Mouse (Mus musculus) ES-Bruce4 (cell line): Measurements from ENCODE around the gene Pkp4. TPM values are rescaled to one million over a fixed set of nuclear protein-coding genes. Genes with fewer than 3 reads are reported as not detected.

Experiments
- H3K27ac ChIP-seq: 2 replicates; pipeline ENCODE4 v1.5.1; 2012; ENCODE audit warnings: low read length, inconsistent platforms; ENCODE audit not compliant: insufficient read depth
- H3K27me3 ChIP-seq: 2 replicates; pipeline ENCODE4 v1.6.1; 2012; ENCODE audit warnings: mild to moderate bottlenecking, low read length, inconsistent platforms; ENCODE audit not compliant: control insufficient read depth, poor library complexity, insufficient read depth, severe bottlenecking
- H3K36me3 ChIP-seq: 2 replicates; pipeline ENCODE4 v1.6.1; 2012; ENCODE audit warnings: inconsistent platforms, mild to moderate bottlenecking, low read length, moderate library complexity; ENCODE audit not compliant: control insufficient read depth, poor library complexity, insufficient read depth, severe bottlenecking
- H3K4me1 ChIP-seq: one replicate; pipeline ENCODE4 v1.8.1; 2011; ENCODE audit warnings: low read length; ENCODE audit not compliant: control insufficient read depth, insufficient read depth
- H3K4me3 ChIP-seq: 2 replicates; pipeline ENCODE4 v1.5.1; 2011; ENCODE audit warnings: low read depth, mild to moderate bottlenecking, low read length
- H3K9ac ChIP-seq: 2 replicates; pipeline ENCODE4 v1.6.1; 2012; ENCODE audit warnings: low read depth, mild to moderate bottlenecking, inconsistent platforms; ENCODE audit not compliant: poor library complexity, severe bottlenecking
- H3K9me3 ChIP-seq: replicated peaks from 2 replicates; pipeline ENCODE4 v1.6.1; 2012; ENCODE audit warnings: mild to moderate bottlenecking, low read length, inconsistent platforms; ENCODE audit not compliant: control insufficient read depth, poor library complexity, insufficient read depth, severe bottlenecking
- CTCF ChIP-seq: IDR thresholded peaks from one replicate; pipeline ENCODE4 v1.8.1; 2011; ENCODE audit warnings: low read depth, low read length
- EP300 ChIP-seq: IDR thresholded peaks from 2 replicates; pipeline ENCODE4 v1.6.1; 2011; ENCODE audit warnings: low read depth, low read length; ENCODE audit not compliant: insufficient read depth
- POLR2A ChIP-seq: IDR thresholded peaks from one replicate; pipeline ENCODE4 v1.8.1; 2011; ENCODE audit warnings: low read length; ENCODE audit not compliant: insufficient read depth
- polyA plus RNA-seq: library from polyadenylated mRNA; stranded (reverse); fragments of >200 nt; gene quantifications from 2 replicates; pipeline ENCODE4 v1.2.4, GENCODE M21; 2011; ENCODE audit warnings: low read depth; ENCODE audit not compliant: missing spikeins, insufficient read depth, insufficient read length

Pkp4 gene
- polyA plus RNA-seq, 1 experiment: 82.1 TPM

GRCm38 (mm10) chr2:59286247-59286646 is 125.6 kb downstream of the Pkp4 start:
- Histone ChIP-seq H3K9me3 (no peaks in the 10 kb centered on the region), H3K9ac (no peak overlapping the region), H3K27ac (no peak overlapping the region), H3K27me3 (no peaks in the 10 kb centered on the region), H3K4me3 (no peak overlapping the region), H3K4me1 (no peaks in the 10 kb centered on the region), H3K36me3 (no peaks in the 10 kb centered on the region)
- TF ChIP-seq CTCF: no peak
- no peak for TF ChIP-seq POLR2A
- no peak for TF ChIP-seq EP300

- TF ChIP-seq POLR2A (no peak), CTCF (no peak)
These were observed 127.0 kb downstream of the Pkp4 start for GRCm38 (mm10) chr2:59287630-59288029.

DNA sequence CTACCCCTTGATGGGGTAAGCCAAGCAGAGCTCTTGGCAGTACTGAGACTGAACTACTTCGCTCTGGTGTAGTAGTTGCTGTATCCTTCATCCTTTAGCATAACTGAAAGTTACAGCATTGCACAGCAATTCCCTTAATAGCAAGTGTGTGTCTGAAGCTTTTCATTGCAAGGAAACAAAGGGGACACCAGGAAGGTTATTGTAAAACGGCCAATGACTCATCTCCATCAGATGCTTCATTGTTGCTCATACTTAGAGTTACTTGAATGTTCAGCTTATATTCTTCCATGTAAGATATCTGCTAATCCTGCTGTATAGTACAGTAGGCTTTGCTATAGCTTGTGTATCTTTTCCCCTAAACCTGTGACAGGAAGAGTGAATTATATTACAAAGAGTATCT is 128.8 kb downstream of the Pkp4 start:
- H3K4me1 ChIP-seq: no peaks in the 10 kb centered on the region
- no peaks in the 10 kb centered on the region; the same call in 1 of the 2 replicates for H3K36me3 ChIP-seq
- no peak for TF ChIP-seq EP300
- TF ChIP-seq POLR2A: no peak
- no peak for TF ChIP-seq CTCF
- H3K27ac ChIP-seq: no peak overlapping the region
- H3K4me3 ChIP-seq: no peak overlapping the region
- H3K9me3 ChIP-seq: no peaks in the 10 kb centered on the region
- H3K27me3 ChIP-seq: no peaks in the 10 kb centered on the region
- no peak overlapping the region for H3K9ac ChIP-seq

More at GRCm38 (mm10) chr2:59287630-59288029, 127.0 kb downstream of the Pkp4 start:
- Histone ChIP-seq H3K27me3 (no peaks in the 10 kb centered on the region), H3K9ac (no peak overlapping the region), H3K4me3 (no peak overlapping the region), H3K4me1 (no peaks in the 10 kb centered on the region), H3K9me3 (no peaks in the 10 kb centered on the region), H3K27ac (no peak overlapping the region), H3K36me3 (no peaks in the 10 kb centered on the region)

DNA sequence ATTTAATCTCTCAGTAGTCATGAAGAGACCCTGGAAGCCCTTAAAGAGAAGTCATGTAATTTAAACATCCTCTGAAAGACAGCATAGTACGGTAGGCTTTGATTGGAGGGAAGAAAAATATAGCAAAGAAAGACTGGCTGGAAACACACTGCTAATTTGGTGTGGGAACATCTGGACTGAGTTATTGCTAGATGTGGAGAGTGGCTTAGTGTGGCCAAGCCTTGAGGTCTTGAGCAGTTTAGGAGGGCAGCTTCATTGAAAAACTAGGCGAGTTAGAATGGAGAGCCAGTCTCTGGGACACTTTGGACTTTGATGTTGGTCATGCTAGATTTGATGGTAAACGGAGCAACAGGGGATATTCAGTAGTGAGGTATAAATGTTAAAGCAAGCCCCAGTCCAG is 129.7 kb downstream of the Pkp4 start:
- H3K4me1 ChIP-seq: no peaks in the 10 kb centered on the region
- no peak overlapping the region for H3K27ac ChIP-seq
- H3K4me3 ChIP-seq: no peak overlapping the region
- no peaks in the 10 kb centered on the region for H3K27me3 ChIP-seq
- no peaks in the 10 kb centered on the region for H3K9me3 ChIP-seq
- TF ChIP-seq EP300: no peak
- no peak for TF ChIP-seq POLR2A
- no peak for TF ChIP-seq CTCF
- no peak overlapping the region for H3K9ac ChIP-seq
- H3K36me3 ChIP-seq: no peaks in the 10 kb centered on the region; the same call in 1 of the 2 replicates

DNA sequence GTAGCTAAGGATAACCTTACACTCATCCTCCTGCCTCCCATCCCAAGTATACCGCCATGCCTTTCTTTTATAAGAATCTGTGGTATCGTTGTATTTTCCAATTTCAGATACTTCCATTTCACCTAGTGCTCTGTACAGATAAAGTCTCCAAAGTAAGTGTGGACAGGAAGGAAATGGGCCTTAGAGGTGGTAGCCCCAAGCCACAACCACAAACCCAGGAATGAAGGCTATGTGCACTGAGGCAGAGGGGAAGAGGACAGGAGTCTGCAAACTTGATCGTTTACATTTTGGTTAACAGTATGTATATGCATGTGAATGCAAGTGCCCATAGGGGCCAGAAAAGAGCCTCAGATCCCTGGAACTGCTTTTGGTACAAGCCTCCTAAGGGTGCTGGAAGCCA is 139.2 kb downstream of the Pkp4 start:
- Histone ChIP-seq H3K4me1 (peaks cover 3% of the 10 kb centered on the region), H3K9me3 (no peaks in the 10 kb centered on the region), H3K27ac (no peak overlapping the region), H3K36me3 (peaks cover 2% of the 10 kb centered on the region; the same call in 1 of the 2 replicates), H3K9ac (no peak overlapping the region), H3K27me3 (no peaks in the 10 kb centered on the region; the same call in 1 of the 2 replicates), H3K4me3 (no peak overlapping the region)
- TF ChIP-seq POLR2A (no peak), EP300 (no peak), CTCF (no peak)

- Histone ChIP-seq H3K36me3 (peaks cover 6% of the 10 kb centered on the region; the same call in 1 of the 2 replicates), H3K4me1 (peaks cover 3% of the 10 kb centered on the region), H3K9ac (no peak overlapping the region), H3K9me3 (no peaks in the 10 kb centered on the region), H3K27ac (no peak overlapping the region), H3K4me3 (no peak overlapping the region), H3K27me3 (no peaks in the 10 kb centered on the region; the same call in 1 of the 2 replicates)
- TF ChIP-seq CTCF (no peak), POLR2A (no peak), EP300 (no peak)
These were observed 141.0 kb downstream of the Pkp4 start for GRCm38 (mm10) chr2:59301671-59302070.
